26 mouse cellular contexts compared by ENCODE assay signal in the genomic region with DNA sequence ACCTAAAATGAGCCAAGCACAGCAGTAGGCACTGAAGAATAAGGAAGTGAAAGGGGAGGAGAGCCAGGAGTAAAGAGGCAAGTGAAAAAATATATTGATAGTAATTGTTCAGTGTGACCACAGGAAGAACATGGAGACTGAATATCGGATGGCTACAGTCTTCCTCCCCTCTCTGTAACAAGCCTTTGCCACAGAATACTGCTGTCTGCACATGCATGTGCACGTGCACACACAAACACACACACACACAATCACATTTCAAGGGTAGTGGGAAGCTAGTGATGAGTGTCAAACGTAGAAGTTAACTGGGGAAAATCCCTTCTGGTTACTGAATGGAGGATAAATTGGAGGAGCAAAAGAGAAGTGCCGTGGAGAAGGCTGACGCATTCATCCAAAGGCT.
"Had no signal": no experiment of that assay in that cellular context is flagged by ENCODE, and none has a peak within 500 bp of the region (broad histone marks: within the 10 kb centered on the region; RNA-seq: fewer than 3 reads in every experiment).

No protein-coding gene starts in this region.

- H3K36me3 ChIP-seq: hindbrain, embryonic 10.5 days; hindbrain, embryonic 12.5 days; intestine, embryonic 15.5 days; kidney, embryonic 15.5 days; limb, embryonic 13.5 days; limb, embryonic 15.5 days; liver, embryonic 12.5 days had no signal

- ATAC-seq: hindbrain, embryonic 16.5 days; inflammation-experienced regulatory T-cells, adult 6 months; intestine, embryonic 15.5 days; intestine, postnatal 0 days; liver, embryonic 12.5 days had no signal

- H3K9ac ChIP-seq: hindbrain, embryonic 12.5 days; hindbrain, embryonic 14.5 days; intestine, embryonic 15.5 days; kidney, embryonic 15.5 days; limb, embryonic 13.5 days; limb, embryonic 15.5 days; liver, embryonic 12.5 days; liver, embryonic 14.5 days had no signal

- DNase-seq: gastrocnemius, postnatal 14 days; gastrocnemius, postnatal 36 days; heart, adult 2 months; heart, postnatal 10 days; heart, postnatal 4 days; kidney, adult 2 months; kidney, adult 9 months; kidney, postnatal 14 days; kidney, postnatal 36 days; layer of hippocampus, adult 9-11 months; layer of hippocampus, postnatal 36 days; left cerebral cortex, postnatal 4 days had no signal

- H3K4me2 ChIP-seq: heart, embryonic 11.5 days; hindbrain, embryonic 12.5 days; hindbrain, embryonic 14.5 days; intestine, embryonic 15.5 days; kidney, embryonic 15.5 days; limb, embryonic 13.5 days; limb, embryonic 15.5 days; liver, embryonic 12.5 days had no signal

- H3K4me1 ChIP-seq: hindbrain, embryonic 10.5 days; hindbrain, embryonic 12.5 days; intestine, embryonic 15.5 days; kidney, embryonic 15.5 days; limb, embryonic 13.5 days; limb, embryonic 15.5 days; liver, embryonic 12.5 days had no signal

- H3K9me3 ChIP-seq: hindbrain, embryonic 12.5 days; intestine, embryonic 15.5 days; kidney, embryonic 15.5 days; limb, embryonic 13.5 days; limb, embryonic 15.5 days; liver, embryonic 12.5 days had no signal

- H3K4me3 ChIP-seq: heart, adult 2 months; hindbrain, embryonic 10.5 days; hindbrain, embryonic 12.5 days; intestine, embryonic 15.5 days; kidney, embryonic 15.5 days; limb, embryonic 13.5 days; limb, embryonic 15.5 days; liver, embryonic 12.5 days had no signal

- H3K27me3 ChIP-seq: intestine, embryonic 15.5 days; kidney, embryonic 15.5 days; limb, embryonic 15.5 days; liver, embryonic 12.5 days had no signal

- H3K27ac ChIP-seq: heart, adult 2 months; hindbrain, embryonic 10.5 days; hindbrain, embryonic 12.5 days; hindbrain, embryonic 14.5 days; intestine, embryonic 15.5 days; kidney, embryonic 15.5 days; kidney, postnatal 0 days; limb, embryonic 13.5 days; limb, embryonic 15.5 days; liver, embryonic 12.5 days; liver, embryonic 14.5 days had no signal
